Comparison of ENCODE assay signal across 8 mouse cellular contexts in the genomic region with DNA sequence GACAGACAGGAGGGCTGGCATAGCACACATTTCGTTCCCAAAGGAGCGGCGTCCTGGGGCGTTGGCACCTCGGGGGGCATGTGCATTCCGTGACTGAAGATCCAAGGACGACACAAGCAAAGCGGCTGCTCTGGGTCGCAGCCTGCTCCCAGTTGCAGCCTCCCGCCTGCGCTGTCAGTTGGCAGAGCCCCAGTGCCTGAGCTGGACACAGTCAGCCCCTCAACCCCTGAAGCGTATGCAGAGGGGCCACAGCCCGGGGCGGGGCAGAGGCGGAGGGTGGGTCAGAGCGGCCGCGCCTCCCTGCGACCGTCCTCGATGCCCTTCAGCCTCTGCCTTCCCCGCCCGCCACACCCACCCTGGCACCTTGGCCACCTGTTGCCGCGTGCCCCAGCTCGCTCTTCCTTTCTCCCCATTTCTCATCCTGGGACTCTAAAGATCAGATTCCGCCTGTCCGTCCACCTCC. TPM values are rescaled to one million over a fixed set of nuclear protein-coding genes. Genes with fewer than 3 reads are reported as not detected.
DNase-seq lines count a peak whose midpoint lies in the region; ATAC-seq and TF ChIP-seq lines count a peak whose summit lies in the region.

Ppara (plus strand) TSS at position 413 of the 463 bp plus-strand sequence.

- TF ChIP-seq CTCF in liver, postnatal 0 days (IDR thresholded peaks at IDR 0.05; ENCODE audit: low read depth): no peak

- whole genome bisulfite sequencing in forebrain, embryonic 15.5 days: 4% methylated on average over 28 of the region's 28 CpGs
- WGBS in hindbrain, embryonic 16.5 days: 3% methylated on average over 27 of the region's 28 CpGs
- 7% methylated on average over 22 of the region's 28 CpGs for WGBS in liver, postnatal 0 days (ENCODE audit: insufficient replicate concordance)

- no peak for ATAC-seq in forebrain, embryonic 15.5 days (replicated peaks)
- ATAC-seq in hindbrain, embryonic 16.5 days: 0 out of 2 replicates have a peak, but pooled peaks have one; percentile 46
- ATAC-seq in liver, postnatal 0 days: peak; percentile 45

- no peak for TF ChIP-seq EP300 in liver, postnatal 0 days (IDR thresholded peaks at IDR 0.05; ENCODE audit: low read depth)

- H3K4me1 ChIP-seq in forebrain, embryonic 15.5 days: peaks cover 18% of the 10 kb centered on the region
- H3K4me1 ChIP-seq in hindbrain, embryonic 16.5 days (ENCODE audit: control insufficient read depth, insufficient read depth, low read depth, low read length): peaks cover 11% of the 10 kb centered on the region
- H3K4me1 ChIP-seq in liver, postnatal 0 days (ENCODE audit: insufficient read depth): peaks cover 15% of the 10 kb centered on the region

- DNase-seq in urinary bladder, postnatal 14 days (ENCODE audit: low spot score): peak; percentile 41
- no peak for DNase-seq in urinary bladder, postnatal 10 days (ENCODE audit: low spot score)
- DNase-seq in liver, postnatal 0 days: peak; percentile 60
- DNase-seq in frontal cortex, postnatal 14 days (ENCODE audit: low spot score in 2 of 2): no peak
- no peak for DNase-seq in embryo, embryonic 10 days (ENCODE audit: low spot score)
- DNase-seq in layer of hippocampus, adult 8-10 months (ENCODE audit: low spot score in 2 of 2): no peak

- no peaks in the 10 kb centered on the region for H3K36me3 ChIP-seq in forebrain, embryonic 15.5 days
- no peaks in the 10 kb centered on the region for H3K36me3 ChIP-seq in hindbrain, embryonic 16.5 days (ENCODE audit: control insufficient read depth, insufficient read depth, low read length)
- H3K36me3 ChIP-seq in liver, postnatal 0 days (replicated peaks; ENCODE audit: insufficient read depth, low read length): no peaks in the 10 kb centered on the region

- peak within 1 kb of the TSS; percentile 85 for H3K4me2 ChIP-seq in forebrain, embryonic 15.5 days (replicated peaks)
- peak within 1 kb of the TSS; percentile 82 for H3K4me2 ChIP-seq in hindbrain, embryonic 16.5 days (ENCODE audit: low read length)
- peak within 1 kb of the TSS; percentile 78 for H3K4me2 ChIP-seq in liver, postnatal 0 days (ENCODE audit: low read depth, low read length)

- H3K27me3 ChIP-seq in forebrain, embryonic 15.5 days: peaks cover 60% of the 10 kb centered on the region
- H3K27me3 ChIP-seq in hindbrain, embryonic 16.5 days (replicated peaks; ENCODE audit: control insufficient read depth, insufficient read depth, low read length): peaks cover 46% of the 10 kb centered on the region
- H3K27me3 ChIP-seq in liver, postnatal 0 days (ENCODE audit: insufficient read depth, low read length): peaks cover 26% of the 10 kb centered on the region

- peak within 1 kb of the TSS; percentile 62 for H3K4me3 ChIP-seq in forebrain, embryonic 15.5 days
- H3K4me3 ChIP-seq in hindbrain, embryonic 16.5 days (ENCODE audit: low read length): peak within 1 kb of the TSS; percentile 61
- peak within 1 kb of the TSS; percentile 57 for H3K4me3 ChIP-seq in liver, postnatal 0 days (ENCODE audit: low read depth, low read length)

- H3K9me3 ChIP-seq in forebrain, embryonic 15.5 days: no peaks in the 10 kb centered on the region
- no peaks in the 10 kb centered on the region for H3K9me3 ChIP-seq in hindbrain, embryonic 16.5 days (ENCODE audit: control insufficient read depth, low read length)
- H3K9me3 ChIP-seq in liver, postnatal 0 days (ENCODE audit: low read length): no peaks in the 10 kb centered on the region

- H3K9ac ChIP-seq in forebrain, embryonic 15.5 days (replicated peaks): peak within 1 kb of the TSS; percentile 26
- peak within 1 kb of the TSS; percentile 63 for H3K9ac ChIP-seq in hindbrain, embryonic 16.5 days (ENCODE audit: low read depth, low read length)
- H3K9ac ChIP-seq in liver, postnatal 0 days (replicated peaks): peak within 1 kb of the TSS; percentile 76

- H3K27ac ChIP-seq in forebrain, embryonic 15.5 days (replicated peaks): no peak within 1 kb of the TSS
- H3K27ac ChIP-seq in hindbrain, embryonic 16.5 days (ENCODE audit: low read depth, low read length): peak within 1 kb of the TSS; percentile 17; the same call in 1 of the 2 replicates
- peak within 1 kb of the TSS; percentile 97 for H3K27ac ChIP-seq in liver, postnatal 0 days (ENCODE audit: low read depth)

RNA-seq across cellular contexts. Expression of gene Ppara, which starts in this region (rescaled TPM):
- 1.4 and 1.5 TPM in 2 replicates for polyA plus RNA-seq in forebrain, embryonic 15.5 days (2015; fragmentation: Nextera tagmentation; extraction: Ambion mirVana)
- 2.7 and 2.9 TPM in 2 replicates for polyA plus RNA-seq in hindbrain, embryonic 16.5 days (2015; fragmentation: Nextera tagmentation; extraction: Ambion mirVana)
- polyA plus RNA-seq in liver, postnatal 0 days (2015; fragmentation: Nextera tagmentation; extraction: Ambion mirVana): 169 and 185 TPM in 2 replicates
- 1 to 10 TPM; 2.8 to 5.1 (median 4.2) TPM for total RNA-seq in layer of hippocampus, adult 8-10 months (2022)

Comparison
In these comparisons a context has a peak if more than half of its experiments do, and no peak if none do; other contexts are left out.
1. RNA of gene Ppara (polyA plus RNA-seq): 169 to 185 TPM in liver, postnatal 0 days; 2.7 to 2.9 TPM in hindbrain, embryonic 16.5 days and 1.4 to 1.5 TPM in forebrain, embryonic 15.5 days; every median in the first group is over 10 times any median in the second.
2. DNase-seq: peak in urinary bladder, postnatal 14 days (single experiment) and liver, postnatal 0 days (single experiment); none in urinary bladder, postnatal 10 days (single experiment), frontal cortex, postnatal 14 days (0 of 2), embryo, embryonic 10 days (single experiment) and layer of hippocampus, adult 8-10 months (0 of 2).
3. H3K9ac ChIP-seq: peak in every context shown above with its lines; median percentile 76 in liver, postnatal 0 days; 63 in hindbrain, embryonic 16.5 days; 26 in forebrain, embryonic 15.5 days.
4. Peak in every context shown above with its lines, with median percentiles within 50 percentile points of each other: H3K4me2 ChIP-seq and H3K4me3 ChIP-seq.